Mouse (Mus musculus): ENCODE data around the gene Slco1a1. TPM values are rescaled to one million over a fixed set of nuclear protein-coding genes. Genes with fewer than 3 reads are reported as not detected.

Gene Slco1a1
- polyA plus RNA-seq (2015; fragmentation: Nextera tagmentation; extraction: Ambion mirVana): not detected in 2 replicates

DNA sequence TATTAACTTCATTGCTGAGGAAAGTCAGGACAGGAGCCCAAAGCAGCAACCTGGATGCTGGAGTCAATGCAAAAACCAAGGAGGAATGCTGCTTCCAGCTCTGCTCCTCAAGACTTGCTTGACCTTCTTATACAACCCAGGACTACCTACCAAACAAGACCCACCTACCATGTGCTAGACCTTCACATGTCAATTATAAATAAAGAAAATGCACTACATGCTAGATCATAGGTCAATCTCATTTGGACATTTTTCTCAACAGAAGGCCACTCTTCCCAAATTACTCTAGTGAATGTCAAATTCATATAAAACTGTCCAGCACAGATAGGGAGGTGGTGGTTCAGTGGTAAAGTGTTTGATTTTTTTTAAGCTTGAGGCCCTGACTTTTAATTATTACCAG, at the start of gene Slco1a1:
Gene Slco1a1 (minus strand): TSS at position 101 of the 400 bp plus-strand sequence.
- Histone ChIP-seq H3K36me3 (ENCODE audit: control insufficient read depth, insufficient read depth, low read length) (no peaks in the 10 kb centered on the region), H3K4me2 (ENCODE audit: low read length) (no peak within 1 kb of the TSS), H3K4me1 (ENCODE audit: control insufficient read depth, insufficient read depth, low read depth, low read length) (no peaks in the 10 kb centered on the region), H3K9me3 (ENCODE audit: control insufficient read depth, low read length) (no peaks in the 10 kb centered on the region), H3K27me3 (replicated peaks; ENCODE audit: control insufficient read depth, insufficient read depth, low read length) (no peaks in the 10 kb centered on the region), H3K4me3 (ENCODE audit: low read length) (no peak within 1 kb of the TSS), H3K9ac (ENCODE audit: low read depth, low read length) (no peak within 1 kb of the TSS), H3K27ac (ENCODE audit: low read depth, low read length) (no peak within 1 kb of the TSS)
- ATAC-seq: no peak

DNA sequence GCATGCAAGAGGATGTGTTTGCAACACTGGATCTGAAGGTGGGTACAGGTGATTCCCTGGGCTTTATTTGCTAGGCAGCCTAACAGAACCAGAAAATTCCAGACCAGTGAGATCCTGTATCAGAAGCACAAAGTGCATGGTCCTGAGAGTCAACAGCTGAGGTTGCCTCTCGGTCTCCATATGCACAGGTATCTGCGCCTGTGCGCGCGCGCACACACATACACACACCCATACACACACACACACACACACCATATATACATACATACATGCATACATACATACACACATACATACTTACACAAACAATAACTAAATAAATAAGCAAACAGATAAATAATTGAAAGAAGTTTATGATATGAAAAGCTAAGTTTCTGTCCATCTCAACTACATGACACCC, 40.0 kb upstream of the Slco1a1 start:
- H3K4me2 ChIP-seq (ENCODE audit: low read length): no peak overlapping the region
- no peak overlapping the region for H3K27ac ChIP-seq (ENCODE audit: low read depth, low read length)
- H3K9me3 ChIP-seq (ENCODE audit: control insufficient read depth, low read length): no peaks in the 10 kb centered on the region
- no peaks in the 10 kb centered on the region for H3K36me3 ChIP-seq (ENCODE audit: control insufficient read depth, insufficient read depth, low read length)
- H3K4me3 ChIP-seq (ENCODE audit: low read length): no peak overlapping the region
- no peaks in the 10 kb centered on the region for H3K4me1 ChIP-seq (ENCODE audit: control insufficient read depth, insufficient read depth, low read depth, low read length)
- no peaks in the 10 kb centered on the region for H3K27me3 ChIP-seq (replicated peaks; ENCODE audit: control insufficient read depth, insufficient read depth, low read length)
- no peak overlapping the region for H3K9ac ChIP-seq (ENCODE audit: low read depth, low read length)
- no peak for ATAC-seq
- 98% methylated on average over 6 of the region's 6 CpGs for WGBS

DNA sequence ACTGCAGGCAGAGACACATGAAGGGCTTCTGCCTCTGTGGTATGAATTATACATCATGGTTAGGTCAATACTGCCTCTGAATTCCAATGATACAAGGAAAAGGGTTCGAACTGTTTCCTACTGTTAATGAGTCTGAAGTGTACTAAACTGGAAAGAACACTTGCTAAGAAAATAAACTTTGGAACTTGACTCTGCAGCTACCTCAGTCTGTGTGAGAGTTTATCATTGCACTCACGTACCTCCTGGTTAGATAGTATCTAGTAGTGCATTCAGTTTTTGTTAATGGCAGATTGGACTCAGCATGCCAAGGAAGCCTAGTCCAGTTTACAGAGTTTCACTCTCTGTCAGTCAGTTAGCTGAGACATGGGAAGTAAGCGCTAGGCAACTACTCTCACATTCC, 37.9 kb upstream of the Slco1a1 start:
- no peak overlapping the region for H3K4me2 ChIP-seq (ENCODE audit: low read length)
- no peaks in the 10 kb centered on the region for H3K4me1 ChIP-seq (ENCODE audit: control insufficient read depth, insufficient read depth, low read depth, low read length)
- H3K27me3 ChIP-seq (replicated peaks; ENCODE audit: control insufficient read depth, insufficient read depth, low read length): no peaks in the 10 kb centered on the region
- H3K27ac ChIP-seq (ENCODE audit: low read depth, low read length): no peak overlapping the region
- no peaks in the 10 kb centered on the region for H3K9me3 ChIP-seq (ENCODE audit: control insufficient read depth, low read length)
- 81% methylated on average over 3 of the region's 3 CpGs for WGBS
- no peak overlapping the region for H3K9ac ChIP-seq (ENCODE audit: low read depth, low read length)
- no peaks in the 10 kb centered on the region for H3K36me3 ChIP-seq (ENCODE audit: control insufficient read depth, insufficient read depth, low read length)
- ATAC-seq: no peak
- no peak overlapping the region for H3K4me3 ChIP-seq (ENCODE audit: low read length)

DNA sequence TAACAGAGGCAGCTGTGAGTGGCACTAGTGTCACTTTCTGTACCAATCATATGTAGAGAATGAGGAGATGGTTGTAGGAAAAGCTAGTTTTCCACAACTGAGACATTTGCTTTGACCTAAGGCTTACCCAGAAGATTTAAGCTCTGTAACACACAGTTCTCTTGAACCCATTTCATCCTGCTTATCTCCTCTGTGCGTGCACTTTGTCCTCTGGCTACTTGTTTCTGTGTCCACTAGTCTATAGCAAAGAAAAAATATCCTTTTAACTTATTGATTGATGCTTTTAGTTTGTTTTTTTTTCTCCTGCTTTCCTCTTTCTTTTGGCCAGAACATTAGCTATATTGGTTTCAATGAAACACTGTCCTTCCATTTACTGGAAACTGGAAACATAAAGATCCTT, 15.7 kb upstream of the Slco1a1 start:
- Histone ChIP-seq H3K27ac (ENCODE audit: low read depth, low read length) (no peak overlapping the region), H3K4me3 (ENCODE audit: low read length) (no peak overlapping the region), H3K4me2 (ENCODE audit: low read length) (no peak overlapping the region), H3K4me1 (ENCODE audit: control insufficient read depth, insufficient read depth, low read depth, low read length) (no peaks in the 10 kb centered on the region), H3K36me3 (ENCODE audit: control insufficient read depth, insufficient read depth, low read length) (no peaks in the 10 kb centered on the region), H3K27me3 (replicated peaks; ENCODE audit: control insufficient read depth, insufficient read depth, low read length) (no peaks in the 10 kb centered on the region), H3K9me3 (ENCODE audit: control insufficient read depth, low read length) (no peaks in the 10 kb centered on the region), H3K9ac (ENCODE audit: low read depth, low read length) (no peak overlapping the region)
- 91% methylated on average over 1 of the region's 1 CpGs for WGBS
- no peak for ATAC-seq

DNA sequence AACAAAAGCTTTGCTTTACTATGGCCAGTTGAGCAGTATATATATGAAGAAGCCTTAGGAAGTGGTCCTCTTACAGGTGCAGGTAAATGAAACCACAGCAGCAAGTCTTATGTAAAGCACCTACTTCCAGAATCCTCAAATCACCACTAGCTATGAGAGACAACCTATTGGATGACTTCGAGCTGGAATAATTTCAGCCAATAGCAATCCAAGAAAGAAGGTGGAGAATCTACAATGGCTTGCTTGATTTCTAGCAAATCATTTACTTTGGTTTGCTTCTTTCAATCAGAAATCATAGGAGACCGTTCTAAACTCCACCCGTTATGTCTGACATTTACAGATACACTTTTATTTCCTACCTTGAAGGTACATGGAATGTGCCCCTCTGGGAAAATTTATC, 15.1 kb upstream of the Slco1a1 start:
- no peaks in the 10 kb centered on the region for H3K9me3 ChIP-seq (ENCODE audit: control insufficient read depth, low read length)
- H3K27me3 ChIP-seq (replicated peaks; ENCODE audit: control insufficient read depth, insufficient read depth, low read length): no peaks in the 10 kb centered on the region
- H3K36me3 ChIP-seq (ENCODE audit: control insufficient read depth, insufficient read depth, low read length): no peaks in the 10 kb centered on the region
- no peaks in the 10 kb centered on the region for H3K4me1 ChIP-seq (ENCODE audit: control insufficient read depth, insufficient read depth, low read depth, low read length)
- no peak overlapping the region for H3K27ac ChIP-seq (ENCODE audit: low read depth, low read length)
- H3K4me2 ChIP-seq (ENCODE audit: low read length): no peak overlapping the region
- H3K9ac ChIP-seq (ENCODE audit: low read depth, low read length): no peak overlapping the region
- 94% methylated on average over 3 of the region's 3 CpGs for WGBS
- H3K4me3 ChIP-seq (ENCODE audit: low read length): no peak overlapping the region
- no peak for ATAC-seq

GRCm38 (mm10) chr6:141960482-141960881, 13.7 kb upstream of the Slco1a1 start:
- WGBS: 82% methylated on average over 5 of the region's 5 CpGs
- H3K4me2 ChIP-seq (ENCODE audit: low read length): no peak overlapping the region
- no peak overlapping the region for H3K4me3 ChIP-seq (ENCODE audit: low read length)
- H3K27me3 ChIP-seq (replicated peaks; ENCODE audit: control insufficient read depth, insufficient read depth, low read length): no peaks in the 10 kb centered on the region
- ATAC-seq: no peak
- no peaks in the 10 kb centered on the region for H3K9me3 ChIP-seq (ENCODE audit: control insufficient read depth, low read length)
- no peak overlapping the region for H3K9ac ChIP-seq (ENCODE audit: low read depth, low read length)
- no peak overlapping the region for H3K27ac ChIP-seq (ENCODE audit: low read depth, low read length)
- no peaks in the 10 kb centered on the region for H3K36me3 ChIP-seq (ENCODE audit: control insufficient read depth, insufficient read depth, low read length)
- no peaks in the 10 kb centered on the region for H3K4me1 ChIP-seq (ENCODE audit: control insufficient read depth, insufficient read depth, low read depth, low read length)

GRCm38 (mm10) chr6:141940451-141940850, 6.3 kb downstream of the Slco1a1 start:
- WGBS: 86% methylated on average over 1 of the region's 1 CpGs
- no peak overlapping the region for H3K9ac ChIP-seq (ENCODE audit: low read depth, low read length)
- ATAC-seq: no peak

DNA sequence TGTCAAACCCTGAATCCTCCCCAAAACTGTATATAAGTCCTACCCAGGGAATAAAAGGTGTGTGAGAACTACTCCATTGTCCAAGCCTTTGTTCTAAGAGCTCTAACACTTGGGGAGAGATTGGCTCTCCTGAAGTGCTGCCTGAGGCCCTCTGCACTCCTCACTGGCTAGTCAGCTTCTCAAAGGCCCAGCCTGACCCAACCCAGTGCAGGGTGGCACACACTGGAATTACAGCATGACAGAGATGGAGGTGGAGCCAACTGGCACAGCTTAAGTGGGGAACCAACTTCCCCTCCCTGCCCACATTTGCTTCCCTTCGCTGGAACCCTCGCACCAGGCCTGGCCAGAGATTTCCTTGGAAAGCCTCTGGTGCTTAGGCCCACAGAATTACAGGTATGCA, 48.6 kb downstream of the Slco1a1 start:
- Histone ChIP-seq H3K36me3 (ENCODE audit: control insufficient read depth, insufficient read depth, low read length) (no peaks in the 10 kb centered on the region), H3K4me2 (ENCODE audit: low read length) (no peak overlapping the region), H3K9ac (ENCODE audit: low read depth, low read length) (no peak overlapping the region), H3K27ac (ENCODE audit: low read depth, low read length) (no peak overlapping the region), H3K9me3 (ENCODE audit: control insufficient read depth, low read length) (no peaks in the 10 kb centered on the region), H3K4me3 (ENCODE audit: low read length) (no peak overlapping the region), H3K27me3 (replicated peaks; ENCODE audit: control insufficient read depth, insufficient read depth, low read length) (no peaks in the 10 kb centered on the region), H3K4me1 (ENCODE audit: control insufficient read depth, insufficient read depth, low read depth, low read length) (no peaks in the 10 kb centered on the region)
- 80% methylated on average over 2 of the region's 2 CpGs for WGBS
- no peak for ATAC-seq

More at GRCm38 (mm10) chr6:141940451-141940850, 6.3 kb downstream of the Slco1a1 start:
- H3K4me3 ChIP-seq (ENCODE audit: low read length): no peak overlapping the region
- no peaks in the 10 kb centered on the region for H3K4me1 ChIP-seq (ENCODE audit: control insufficient read depth, insufficient read depth, low read depth, low read length)
- no peak overlapping the region for H3K4me2 ChIP-seq (ENCODE audit: low read length)
- H3K27me3 ChIP-seq (replicated peaks; ENCODE audit: control insufficient read depth, insufficient read depth, low read length): no peaks in the 10 kb centered on the region
- no peaks in the 10 kb centered on the region for H3K36me3 ChIP-seq (ENCODE audit: control insufficient read depth, insufficient read depth, low read length)
- no peak overlapping the region for H3K27ac ChIP-seq (ENCODE audit: low read depth, low read length)
- no peaks in the 10 kb centered on the region for H3K9me3 ChIP-seq (ENCODE audit: control insufficient read depth, low read length)

DNA sequence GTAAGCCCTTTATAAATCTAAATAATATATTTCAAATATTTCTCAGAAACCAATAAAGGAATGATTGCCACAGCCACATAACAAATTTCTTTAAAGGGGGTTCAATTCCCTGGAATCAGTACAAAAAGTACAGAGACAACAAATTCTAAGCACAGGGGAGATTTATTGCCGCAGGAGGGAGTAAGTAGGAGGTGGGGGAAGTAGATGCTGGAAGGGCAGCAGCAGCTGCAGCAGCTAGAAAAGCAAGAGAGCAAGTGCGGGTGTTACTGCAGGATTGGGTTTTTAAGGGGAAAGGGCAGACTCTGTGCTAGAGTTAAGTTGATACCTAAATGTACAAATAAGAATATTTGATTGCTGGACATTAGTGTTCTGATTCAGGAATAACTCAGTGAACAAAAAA, 57.0 kb downstream of the Slco1a1 start:
- H3K4me2 ChIP-seq (ENCODE audit: low read length): no peak overlapping the region
- no peaks in the 10 kb centered on the region for H3K27me3 ChIP-seq (replicated peaks; ENCODE audit: control insufficient read depth, insufficient read depth, low read length)
- ATAC-seq: no peak
- WGBS: 58% methylated on average over 2 of the region's 2 CpGs
- no peaks in the 10 kb centered on the region for H3K36me3 ChIP-seq (ENCODE audit: control insufficient read depth, insufficient read depth, low read length)
- H3K4me1 ChIP-seq (ENCODE audit: control insufficient read depth, insufficient read depth, low read depth, low read length): no peaks in the 10 kb centered on the region
- no peaks in the 10 kb centered on the region for H3K9me3 ChIP-seq (ENCODE audit: control insufficient read depth, low read length)
- no peak overlapping the region for H3K27ac ChIP-seq (ENCODE audit: low read depth, low read length)
- no peak overlapping the region for H3K9ac ChIP-seq (ENCODE audit: low read depth, low read length)
- no peak overlapping the region for H3K4me3 ChIP-seq (ENCODE audit: low read length)

DNA sequence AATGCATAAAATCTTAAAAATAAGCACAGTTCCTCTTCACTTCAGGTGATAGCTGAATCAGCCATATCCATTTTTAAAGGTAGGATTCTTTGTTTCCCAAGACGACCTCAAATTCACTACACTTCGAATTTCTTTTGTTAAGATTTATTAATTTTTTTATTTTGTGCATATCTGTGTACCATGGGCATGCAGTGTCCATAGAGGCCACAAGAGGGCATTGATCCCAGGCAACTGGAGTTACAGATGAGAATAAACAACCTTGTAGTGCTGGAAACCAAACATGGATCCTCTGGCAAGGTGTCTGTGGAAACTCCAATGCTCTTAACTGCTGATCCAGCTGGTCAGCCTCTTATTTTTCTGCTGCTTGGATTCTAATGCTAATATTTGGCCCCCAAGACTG, 58.5 kb downstream of the Slco1a1 start:
- H3K27ac ChIP-seq (ENCODE audit: low read depth, low read length): no peak overlapping the region
- no peaks in the 10 kb centered on the region for H3K9me3 ChIP-seq (ENCODE audit: control insufficient read depth, low read length)
- no peak overlapping the region for H3K4me3 ChIP-seq (ENCODE audit: low read length)
- H3K36me3 ChIP-seq (ENCODE audit: control insufficient read depth, insufficient read depth, low read length): no peaks in the 10 kb centered on the region
- no peaks in the 10 kb centered on the region for H3K27me3 ChIP-seq (replicated peaks; ENCODE audit: control insufficient read depth, insufficient read depth, low read length)
- 75% methylated on average over 2 of the region's 2 CpGs for WGBS
- no peak overlapping the region for H3K4me2 ChIP-seq (ENCODE audit: low read length)
- ATAC-seq: no peak
- no peaks in the 10 kb centered on the region for H3K4me1 ChIP-seq (ENCODE audit: control insufficient read depth, insufficient read depth, low read depth, low read length)
- H3K9ac ChIP-seq (ENCODE audit: low read depth, low read length): no peak overlapping the region

Data from hindbrain, embryonic 16.5 days (tissue).